Mouse (Mus musculus): ENCODE data around the gene Tbcd. TPM values are rescaled to one million over a fixed set of nuclear protein-coding genes. Genes with fewer than 3 reads are reported as not detected.

Tbcd gene
- 10 to 100 TPM; 44.5 to 48.1 (median 46.8) TPM for total RNA-seq (2022)

DNA sequence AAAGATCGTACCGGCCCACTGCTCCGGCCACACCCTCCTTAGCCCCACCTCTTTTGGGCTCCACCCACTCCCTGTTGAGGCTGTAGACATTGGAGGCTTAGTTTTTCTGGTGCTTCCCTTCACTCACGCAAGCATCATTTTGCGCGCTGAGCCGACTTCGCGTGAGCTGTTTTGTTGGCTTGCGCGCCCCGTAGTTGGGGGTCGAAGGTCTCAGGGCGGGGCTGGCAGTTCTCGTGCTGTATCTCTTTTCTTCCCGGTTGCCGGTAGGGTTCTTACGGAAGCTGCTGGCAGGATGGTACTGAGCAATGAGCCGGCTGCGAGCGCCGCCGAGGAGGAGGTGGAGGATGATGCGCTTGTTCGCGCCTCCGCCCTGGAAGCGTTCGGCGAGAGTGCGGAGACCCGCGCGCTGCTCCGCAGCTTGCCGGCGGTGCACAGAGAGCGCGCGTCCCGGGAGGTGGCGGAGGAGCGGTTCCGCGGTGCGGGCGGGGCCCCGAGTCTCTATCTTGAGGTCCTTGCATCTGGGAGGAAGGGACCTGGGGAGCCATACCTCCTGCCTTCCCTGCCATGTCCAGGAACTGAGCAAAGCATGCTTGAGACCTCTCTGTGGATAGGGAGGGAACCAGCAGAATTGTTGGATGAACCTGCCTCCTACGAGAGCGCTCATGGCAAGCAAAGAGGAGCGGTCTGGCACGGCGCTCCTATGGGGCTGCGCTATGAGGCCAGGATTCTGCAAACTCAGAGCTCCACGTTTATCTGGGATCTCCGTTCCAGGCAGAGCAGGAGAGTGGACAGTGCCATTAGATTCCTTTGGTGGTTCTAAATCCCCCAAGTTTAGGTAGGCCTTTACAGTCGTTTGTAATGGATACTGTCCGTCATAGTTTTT is at the start of gene Tbcd:
TSS of gene Tbcd (plus strand) at position 197 of the 883 bp plus-strand sequence.
- DNase-seq = peak; percentile 95

DNA sequence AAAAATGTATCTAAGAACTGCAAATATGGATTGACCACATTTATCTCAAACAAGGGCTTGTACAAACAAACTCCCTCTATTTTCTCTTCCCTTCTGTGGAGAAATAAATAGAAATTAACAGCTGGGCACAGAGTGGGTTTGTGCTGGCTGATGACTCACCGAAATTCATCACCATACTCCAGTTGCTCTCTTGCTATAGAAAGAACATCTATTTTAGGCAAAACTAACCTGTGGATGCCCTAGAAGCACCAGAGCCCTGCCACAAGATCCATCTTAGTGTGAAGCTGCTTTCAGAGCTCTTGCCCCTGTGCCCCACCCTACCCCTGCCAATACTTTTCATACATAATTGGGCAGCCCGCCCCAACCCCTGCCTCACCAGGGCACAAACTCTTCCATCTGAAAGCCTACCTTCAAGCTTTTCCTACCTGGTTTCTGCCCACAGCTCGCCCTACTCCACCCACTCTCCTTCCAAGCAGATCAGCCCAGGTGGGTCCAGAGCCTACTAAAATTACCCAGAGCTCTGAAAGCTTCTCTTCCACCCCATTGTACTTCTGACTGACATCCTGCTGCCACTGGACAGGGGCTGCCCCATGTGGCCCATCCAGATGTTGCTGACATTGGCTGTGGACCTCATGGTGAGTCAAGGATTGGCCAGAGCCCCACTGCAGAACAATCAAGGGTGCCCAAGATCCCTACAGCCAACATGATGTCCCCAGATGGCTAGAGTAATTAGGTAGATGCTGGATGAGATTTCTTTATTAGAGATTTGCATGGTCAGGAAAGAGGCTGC is 44.2 kb upstream of the Tbcd start:
- no peak for DNase-seq

DNA sequence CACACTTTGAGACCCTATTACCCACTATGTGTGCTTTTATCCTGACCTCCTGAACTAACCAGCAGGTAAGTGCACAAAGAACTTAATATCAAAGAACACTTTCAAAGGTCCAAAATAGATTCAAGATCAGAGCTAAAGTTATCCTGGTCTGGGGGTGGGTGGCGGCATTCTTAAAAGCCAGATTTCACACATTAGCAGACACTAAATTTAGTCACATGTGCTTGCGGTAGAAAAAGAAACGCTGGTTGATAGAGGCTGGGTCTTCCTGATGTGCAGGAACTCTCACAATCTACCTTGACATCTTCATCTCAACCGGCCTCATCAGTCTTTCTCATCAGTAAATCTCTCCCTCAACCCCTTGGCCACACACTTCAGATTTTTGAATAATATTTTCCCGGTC is 37.0 kb upstream of the Tbcd start:
- no peak for DNase-seq

DNA sequence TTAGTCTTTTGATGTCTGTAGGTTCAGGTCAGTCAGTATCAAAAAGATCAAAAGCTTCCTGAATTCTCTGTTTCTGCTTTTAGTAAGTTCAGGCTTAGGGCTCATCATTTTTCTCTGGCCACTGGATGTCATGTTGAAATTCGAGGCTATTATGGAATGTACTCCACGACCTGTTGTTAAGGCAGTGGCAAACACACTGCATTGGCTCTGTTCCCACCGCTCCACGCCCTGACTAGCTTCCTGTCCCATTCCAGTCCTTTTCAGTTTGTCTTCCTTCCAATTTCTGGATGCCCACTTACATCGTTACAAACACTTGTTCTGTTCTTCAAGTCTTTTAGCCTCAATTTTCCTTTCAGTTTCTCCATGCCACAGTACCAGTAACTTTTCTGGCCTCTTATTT is 36.4 kb upstream of the Tbcd start:
- no peak for DNase-seq

DNA sequence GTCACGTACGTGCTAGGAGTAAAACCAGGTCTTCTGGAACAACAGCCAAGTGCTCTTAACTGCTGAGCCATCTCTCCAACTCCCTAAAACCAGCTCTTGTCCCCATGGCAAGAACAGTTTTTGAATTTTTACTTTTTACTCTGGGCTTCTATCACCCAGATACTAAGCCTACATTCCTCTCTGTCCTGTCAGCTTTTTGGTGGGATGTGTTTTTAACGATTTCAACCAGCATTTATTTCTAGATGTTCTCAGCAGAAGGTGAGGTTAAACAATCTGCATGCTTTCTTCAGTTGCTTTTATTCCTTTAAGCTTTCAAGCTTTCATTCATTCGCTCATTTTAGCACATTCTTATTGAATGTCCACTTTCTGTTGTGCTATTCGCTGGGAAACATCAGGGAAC is 33.8 kb upstream of the Tbcd start:
- no peak for DNase-seq

DNA sequence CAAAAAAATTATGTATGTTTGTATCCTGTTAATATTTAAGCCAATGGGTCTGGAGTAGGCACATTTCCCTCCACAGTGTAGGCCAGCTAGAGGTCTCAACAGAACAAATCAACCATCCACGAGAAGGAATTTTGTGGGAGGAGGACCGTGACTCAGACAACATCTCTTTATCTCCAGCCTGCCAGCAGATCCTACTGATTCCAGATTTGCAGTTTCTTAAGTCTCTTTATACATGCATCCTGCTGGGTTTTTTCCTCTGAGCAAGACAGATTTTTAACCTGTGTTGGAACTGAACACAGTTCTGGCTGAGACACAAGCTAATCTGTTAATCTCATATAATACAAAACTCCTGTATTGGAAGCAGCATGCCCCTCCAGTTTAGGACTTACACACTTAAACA is 32.8 kb upstream of the Tbcd start:
- no peak for DNase-seq

DNA sequence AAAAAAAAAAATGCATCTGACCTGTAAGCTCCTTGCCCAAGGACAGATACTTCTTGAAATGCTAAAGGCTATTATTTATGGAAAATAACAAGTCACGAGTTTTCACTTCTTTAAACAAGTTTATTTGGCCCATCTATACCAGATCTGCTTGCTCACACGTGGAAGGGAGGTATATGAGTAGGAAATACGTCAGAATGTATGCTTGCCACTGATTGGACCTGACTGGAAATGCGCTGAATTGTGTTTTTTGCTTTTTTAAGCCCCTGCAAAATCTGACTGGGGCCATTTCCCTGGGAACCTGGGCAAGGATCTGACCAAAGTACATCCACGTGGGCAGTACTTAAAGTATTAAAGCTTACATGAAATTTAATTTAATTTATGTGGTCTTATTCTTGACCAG is 31.4 kb upstream of the Tbcd start:
- no peak for DNase-seq

DNA sequence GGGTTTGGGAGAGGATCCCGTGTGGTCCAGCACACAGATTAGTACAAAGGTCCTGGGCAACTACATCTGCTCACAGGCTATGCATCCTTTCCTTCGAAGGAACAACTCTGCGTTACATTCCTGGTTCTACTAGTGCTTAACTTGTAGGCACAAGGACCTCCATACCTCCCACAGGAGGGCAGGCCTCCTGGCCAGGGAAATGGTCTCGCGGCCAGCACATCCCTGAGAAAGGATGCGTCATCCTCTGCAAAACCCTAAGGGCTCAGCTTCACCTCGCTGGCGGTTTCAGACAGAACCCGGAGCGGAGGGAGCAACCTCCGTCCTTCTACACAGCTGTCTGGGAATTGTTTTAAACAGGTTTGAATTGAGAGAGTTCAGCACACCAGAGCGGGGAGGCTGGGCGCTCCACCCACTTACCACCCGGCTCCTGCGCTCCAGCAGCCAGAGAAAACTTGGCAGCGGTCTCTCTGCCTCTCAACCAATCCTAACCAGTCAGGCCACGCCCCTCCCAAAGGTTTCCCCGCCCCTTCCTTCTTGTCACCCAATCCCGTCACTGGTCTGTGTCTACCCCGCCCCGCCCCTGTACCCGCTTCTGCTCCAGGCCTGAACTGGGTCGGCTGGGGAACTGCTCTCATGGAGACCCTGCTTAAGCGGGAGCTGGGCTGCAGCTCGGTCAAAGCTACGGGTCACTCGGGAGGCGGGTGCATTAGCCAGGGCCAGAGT is 30.8 kb upstream of the Tbcd start, which contains the start of gene Fn3krp:
TSS of gene Fn3krp (plus strand) at position 572 of the 723 bp plus-strand sequence.
- DNase-seq = peak; percentile 99

DNA sequence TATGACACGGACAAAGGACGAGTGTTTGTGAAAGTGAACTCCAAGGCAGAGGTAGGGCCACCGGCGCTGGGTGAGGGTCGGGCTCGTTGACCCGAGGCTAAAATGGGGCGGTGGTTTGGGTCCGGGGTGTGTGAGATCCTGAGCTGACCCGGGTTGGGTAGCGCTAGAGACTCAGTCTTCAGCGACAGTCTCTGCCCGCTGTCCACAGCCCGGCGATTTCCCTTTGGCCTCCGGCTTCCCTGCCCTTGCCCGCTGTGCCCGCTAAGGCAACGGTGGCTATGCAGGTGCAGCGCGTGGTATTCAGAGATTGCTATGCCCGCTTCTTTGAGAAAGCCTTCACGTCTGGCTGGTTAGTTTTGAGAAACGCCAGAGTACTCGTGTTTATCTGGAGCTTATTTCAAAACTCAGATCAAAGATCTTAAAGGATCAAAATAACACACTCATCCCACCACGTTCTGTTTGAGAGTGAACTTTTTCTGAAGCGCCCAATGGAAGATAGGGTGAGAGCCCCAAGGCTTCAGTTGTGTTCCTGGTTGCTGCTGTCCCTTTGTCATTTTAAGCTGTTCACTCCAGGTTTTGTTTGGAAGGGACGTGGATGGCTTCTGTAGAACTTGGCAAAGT is 30.1 kb upstream of the Tbcd start:
- no peak for DNase-seq

DNA sequence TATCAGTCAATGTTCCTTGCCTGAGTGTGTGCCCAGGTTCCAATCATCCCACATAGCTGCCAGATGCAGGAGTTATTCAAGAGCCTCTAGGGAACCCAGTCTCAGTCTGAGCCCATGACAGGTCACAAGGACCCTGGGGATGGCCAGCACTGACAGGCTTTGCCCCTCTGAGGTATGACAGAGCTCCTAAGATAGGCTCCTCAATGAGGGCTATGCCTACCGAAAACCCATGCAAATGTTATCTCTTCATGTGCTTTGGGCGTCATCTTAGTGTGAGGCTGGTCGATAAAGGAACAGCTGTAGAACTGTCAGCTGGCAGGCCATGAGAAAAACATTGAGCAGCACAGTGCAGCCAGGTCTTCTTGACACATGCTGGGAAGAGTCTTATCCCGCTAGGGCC is 18.4 kb upstream of the Tbcd start:
- DNase-seq = no peak

DNA sequence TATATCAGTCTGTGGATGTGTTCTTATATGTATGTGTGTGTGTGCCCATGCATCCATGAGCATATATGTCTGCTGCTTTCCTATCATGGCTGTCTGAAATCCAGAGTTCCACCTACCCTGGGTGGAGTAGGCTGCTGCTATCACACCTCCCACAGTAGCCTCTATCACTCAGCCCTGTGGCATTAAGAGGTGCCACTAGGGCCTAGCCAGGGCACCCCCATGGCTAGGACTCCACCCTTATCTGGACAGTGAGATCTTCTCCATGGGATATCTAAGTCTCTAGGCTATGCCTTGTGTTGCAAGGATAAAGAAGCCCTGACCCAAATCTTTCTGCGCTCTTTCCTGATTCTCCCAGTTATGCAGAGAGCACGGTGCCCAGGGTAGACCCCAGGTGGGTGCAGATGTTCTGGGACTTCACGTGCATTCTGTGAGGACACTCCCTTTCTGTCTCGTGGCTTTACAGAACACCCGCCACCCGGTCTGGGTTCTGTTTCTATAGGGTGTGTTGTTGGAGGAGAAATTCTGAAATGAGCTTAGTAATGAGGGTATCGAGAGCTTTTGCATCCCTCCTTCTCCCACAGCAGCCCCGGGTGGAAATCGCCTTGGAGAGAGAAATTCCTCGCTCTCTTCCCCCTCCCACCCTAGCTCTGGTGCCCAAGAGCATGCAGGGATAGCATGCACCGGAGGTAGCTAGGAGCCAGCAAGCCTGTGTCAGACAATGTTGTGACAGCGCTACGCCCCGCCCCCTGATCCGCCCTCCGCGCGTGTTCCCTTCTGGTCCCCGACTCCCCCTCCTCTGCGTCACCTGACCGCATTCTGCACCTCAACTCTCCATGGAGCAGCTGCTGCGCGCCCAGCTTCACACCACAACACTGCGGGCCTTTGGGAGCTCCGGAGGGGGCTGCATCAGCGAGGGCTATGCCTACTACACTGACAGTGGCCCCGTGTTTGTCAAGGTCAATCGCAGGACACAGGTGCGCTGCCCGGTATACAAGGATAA is 17.3 kb upstream of the Tbcd start, which contains the start of gene Fn3k:
TSS of gene Fn3k (plus strand) at position 758 of the 1,000 bp plus-strand sequence.
- peak; percentile 88 for DNase-seq

DNA sequence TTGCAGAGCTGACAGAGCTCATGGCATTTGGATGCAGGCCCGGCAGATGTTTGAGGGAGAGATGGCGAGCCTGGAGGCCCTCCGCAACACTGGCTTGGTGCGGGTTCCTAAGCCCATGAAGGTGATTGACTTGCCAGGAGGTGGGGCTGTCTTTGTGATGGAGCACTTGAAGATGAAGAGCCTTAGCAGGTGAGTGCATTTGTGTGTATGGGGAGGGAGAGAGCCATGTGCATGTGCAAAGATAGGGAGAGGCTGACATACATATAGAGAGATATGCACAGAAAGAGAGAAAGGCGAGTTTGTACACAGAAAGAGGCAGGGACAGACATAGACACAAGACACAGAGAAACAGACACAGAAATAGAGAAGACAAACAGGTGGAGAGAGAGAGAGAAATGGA is 14.5 kb upstream of the Tbcd start:
- DNase-seq = no peak

DNA sequence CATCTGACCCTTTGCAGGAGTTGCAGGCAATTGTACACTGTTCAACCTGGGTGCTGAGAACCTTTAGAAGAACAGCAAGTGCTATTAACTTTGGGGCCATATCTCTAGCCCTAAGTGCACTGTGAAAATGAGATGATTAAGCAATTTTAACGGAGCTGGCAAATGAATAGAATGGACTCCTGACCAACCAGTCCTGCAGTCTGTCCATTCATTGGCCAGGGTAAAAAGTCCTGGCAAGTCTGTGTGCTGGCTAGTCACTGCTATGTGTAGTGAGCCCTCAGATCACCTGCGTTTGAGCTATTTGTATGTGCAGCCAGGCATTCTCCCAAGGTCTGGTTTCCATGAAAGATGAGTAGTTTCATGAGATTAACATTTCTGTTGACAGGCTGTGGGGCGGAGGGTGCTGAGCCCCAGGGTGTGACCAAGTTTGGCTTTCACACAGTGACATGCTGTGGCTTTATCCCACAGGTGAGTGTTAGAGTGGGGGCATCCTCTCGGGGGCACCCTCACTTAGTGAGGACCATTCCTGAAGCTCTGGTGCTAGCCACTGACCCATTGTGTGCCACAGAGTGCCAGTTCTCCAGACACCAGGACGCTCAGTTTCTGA is 12.0 kb upstream of the Tbcd start:
- no peak for DNase-seq

DNA sequence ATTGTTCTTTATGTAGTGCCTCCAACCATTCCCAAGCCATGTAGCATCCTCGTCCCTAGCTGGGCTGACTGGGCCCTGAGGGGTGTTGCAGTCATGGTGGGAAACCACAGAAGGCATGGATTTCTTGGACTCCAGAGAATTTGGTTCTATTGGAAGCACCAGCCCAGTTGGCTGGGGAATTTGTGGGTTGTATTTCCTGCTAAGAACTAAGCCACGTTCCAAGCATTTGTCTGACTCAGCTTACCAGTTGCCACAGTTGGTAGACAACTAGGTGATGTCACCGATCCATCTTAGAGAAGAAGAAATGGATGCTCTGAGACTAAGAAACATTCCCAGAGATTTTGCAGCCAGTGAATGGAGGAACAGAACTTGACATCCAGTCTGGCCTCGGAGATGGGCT is 10.1 kb upstream of the Tbcd start:
- DNase-seq = no peak

DNA sequence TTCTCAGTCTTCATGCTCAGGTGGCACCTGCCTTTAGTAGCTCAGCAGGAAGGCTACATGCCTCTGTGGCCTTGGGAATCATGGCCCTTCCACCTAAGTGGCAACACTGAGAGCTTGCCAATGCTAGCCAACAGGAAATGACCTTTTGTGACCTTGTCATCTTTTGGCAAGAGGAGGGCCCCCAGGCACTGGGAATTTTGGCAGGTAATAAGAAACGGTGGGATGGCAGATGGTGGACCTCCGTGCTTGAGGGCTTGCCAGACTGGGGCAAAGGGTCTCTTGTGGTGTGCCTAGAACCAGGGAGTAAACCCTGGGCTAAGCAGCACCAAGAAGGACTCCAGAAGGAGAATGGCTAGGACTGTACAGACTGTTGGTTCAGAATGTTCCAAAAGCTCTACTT is 9.7 kb upstream of the Tbcd start:
- no peak for DNase-seq

DNA sequence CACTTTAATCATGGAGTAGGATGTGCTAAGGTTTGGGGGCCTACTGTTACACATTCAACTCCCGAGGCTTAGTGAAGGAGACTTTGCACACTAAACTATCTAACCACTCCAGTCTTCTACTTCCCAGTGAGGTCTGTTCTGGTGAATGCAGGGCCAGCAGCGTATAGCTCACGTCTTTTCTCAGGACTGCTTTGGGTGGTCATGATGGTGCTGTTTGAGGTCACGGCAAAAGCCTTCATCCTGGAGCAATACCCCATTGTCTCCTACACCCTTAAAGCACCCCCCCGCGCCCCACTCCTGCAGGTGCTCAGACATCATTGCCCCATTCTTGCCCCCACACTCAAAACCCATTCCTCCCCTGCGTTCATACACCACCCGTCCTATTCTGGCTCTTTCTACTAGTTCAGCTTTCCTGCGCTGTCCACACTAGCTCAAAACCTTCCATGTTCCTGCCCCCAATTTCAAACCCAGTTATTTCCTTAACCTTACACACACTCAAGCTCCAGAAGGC is 478 bp upstream of the Tbcd start:
- DNase-seq = no peak

DNA sequence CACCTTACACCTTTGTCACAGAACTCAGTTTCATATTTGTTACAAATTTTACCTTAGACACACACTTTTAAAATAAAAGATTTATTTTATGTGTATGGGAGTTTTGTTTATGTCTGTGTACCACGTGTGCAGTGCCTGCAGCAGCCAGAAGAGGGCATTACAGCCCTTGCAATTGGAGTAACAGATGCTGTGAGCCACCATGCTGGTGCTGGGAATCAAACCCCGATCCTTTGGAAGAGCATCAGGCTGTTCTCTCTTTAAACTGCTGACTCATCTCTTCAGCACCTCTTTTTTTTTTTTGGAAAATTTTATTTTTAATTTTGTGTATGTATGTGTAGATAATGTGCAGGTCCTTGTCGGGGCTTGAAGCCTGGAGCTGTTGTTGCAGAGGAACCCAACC is 6.1 kb downstream of the Tbcd start:
- DNase-seq = no peak

DNA sequence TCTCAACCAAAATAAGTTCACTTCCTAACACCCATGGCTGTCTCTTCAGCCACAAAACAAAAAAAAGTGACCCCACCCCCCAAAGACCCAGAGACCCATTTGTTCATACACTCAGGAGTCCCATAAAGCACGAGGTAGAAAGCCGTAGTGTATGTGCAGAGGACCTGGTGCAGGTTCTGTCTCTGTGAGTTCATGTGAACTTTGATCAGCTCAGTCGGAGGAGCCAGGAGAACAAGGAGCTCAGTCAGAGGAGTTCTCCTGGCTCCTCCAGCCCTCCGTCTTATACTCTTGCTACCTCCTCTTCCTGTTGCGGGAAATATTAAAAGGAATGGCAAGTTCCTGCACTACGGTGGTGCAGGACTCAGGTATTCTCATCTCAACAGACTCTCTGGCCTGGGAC is 15.7 kb downstream of the Tbcd start:
- no peak for DNase-seq

DNA sequence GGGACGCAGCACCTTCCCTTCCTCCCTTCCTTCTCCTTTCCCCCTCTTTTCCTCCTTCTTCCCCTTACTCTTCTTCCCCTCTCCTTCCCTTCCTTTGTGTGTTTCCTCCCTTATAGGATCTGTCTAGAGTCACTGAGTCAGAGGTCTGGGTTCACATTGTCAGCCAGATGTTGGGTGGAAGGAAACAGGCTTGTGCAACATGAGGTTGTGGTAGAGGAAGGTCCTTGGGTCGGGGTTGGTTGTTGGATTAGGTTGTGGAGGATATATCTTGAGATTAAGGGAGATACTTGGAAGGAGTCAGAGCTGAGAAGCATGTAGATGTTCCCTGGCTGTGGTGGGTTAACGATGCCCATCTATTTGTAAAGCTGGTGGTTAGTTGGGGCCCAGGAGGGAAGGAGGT is 23.1 kb downstream of the Tbcd start:
- DNase-seq = no peak

DNA sequence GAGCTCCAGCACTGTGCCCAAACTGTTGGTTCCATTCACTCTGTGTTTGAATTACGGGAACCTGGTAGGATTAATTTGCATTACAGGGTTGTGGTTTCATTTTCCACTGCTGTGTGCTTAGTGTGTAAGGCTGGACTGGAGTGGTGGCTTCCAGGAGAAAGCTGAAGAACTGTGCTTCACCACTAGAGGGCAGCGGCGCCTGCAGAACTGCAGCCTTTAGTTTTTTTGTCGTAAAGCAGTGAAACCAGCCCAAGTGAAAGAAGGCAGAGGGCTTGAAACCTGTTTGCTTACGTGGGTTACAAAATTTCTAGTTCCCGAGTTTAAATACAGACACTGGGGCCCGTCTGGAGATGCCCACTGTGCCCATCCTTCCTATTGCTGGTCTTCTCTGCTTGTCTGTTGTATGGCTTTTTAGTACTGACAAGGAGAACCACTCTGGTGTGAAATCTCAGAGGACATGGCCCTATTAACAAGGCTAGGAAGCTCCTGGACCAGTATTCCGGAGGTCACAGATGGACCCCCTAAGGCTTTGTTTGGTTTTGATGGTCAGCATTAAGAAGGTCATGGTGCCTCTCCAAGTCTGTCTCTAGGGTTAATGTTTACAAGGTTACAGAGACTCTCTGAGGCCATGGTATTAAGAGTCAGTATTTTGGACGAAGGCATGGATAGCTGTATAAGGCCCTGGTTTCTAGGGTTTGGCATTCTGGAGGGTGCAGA is 24.1 kb downstream of the Tbcd start:
- DNase-seq = peak; percentile 53
